Mouse (Mus musculus) heart, embryonic 12.5 days (tissue): ENCODE data around the gene Dynlt1b. TPM values are rescaled to one million over a fixed set of nuclear protein-coding genes. Genes with fewer than 3 reads are reported as not detected.
"Not testable (repeated sequence)": the region's sequence is repeated elsewhere in the genome, so short reads cannot be mapped to it uniquely, and the experiment has no call there.

ENCODE experiments used
- ATAC-seq: fragments of 200-750 bp; cut with Nextera tagmentation; 2 replicates; pipeline ENCODE4 v1.8.0; 2017; ENCODE audit warnings: moderate TSS enrichment, moderate library complexity; ENCODE audit not compliant: insufficient number of reproducible peaks, low FRiP score
- H3K27ac ChIP-seq: fragments of 300-500 bp; sonication (generic); 2 replicates; pipeline ENCODE4 v1.5.1; 2016; ENCODE audit warnings: mild to moderate bottlenecking, moderate library complexity; ENCODE audit not compliant: poor library complexity, severe bottlenecking
- H3K27me3 ChIP-seq: fragments of 300-500 bp; sonication (generic); replicated peaks from 2 replicates; pipeline ENCODE4 v1.6.1; 2016; ENCODE audit warnings: mild to moderate bottlenecking, moderate library complexity
- H3K36me3 ChIP-seq: fragments of 300-500 bp; sonication (generic); 2 replicates; pipeline ENCODE4 v1.6.1; 2016; ENCODE audit warnings: mild to moderate bottlenecking, moderate library complexity
- H3K4me1 ChIP-seq: fragments of 300-500 bp; sonication (generic); replicated peaks from 2 replicates; pipeline ENCODE4 v1.6.1; 2016; ENCODE audit warnings: mild to moderate bottlenecking
- H3K4me2 ChIP-seq: fragments of 300-500 bp; sonication (generic); 2 replicates; pipeline ENCODE4 v1.6.1; 2016; ENCODE audit warnings: mild to moderate bottlenecking, moderate library complexity
- H3K4me3 ChIP-seq: fragments of 300-500 bp; sonication (generic); 2 replicates; pipeline ENCODE4 v1.5.1; 2016; ENCODE audit warnings: mild to moderate bottlenecking
- H3K9ac ChIP-seq: fragments of 300-500 bp; sonication (generic); 2 replicates; pipeline ENCODE4 v1.6.1; 2016; ENCODE audit warnings: mild to moderate bottlenecking, moderate library complexity
- H3K9me3 ChIP-seq: fragments of 300-500 bp; sonication (generic); replicated peaks from 2 replicates; pipeline ENCODE4 v1.6.1; 2016; ENCODE audit warnings: mild to moderate bottlenecking, moderate library complexity
- WGBS: fragments of 180-500 bp; shearing (Covaris S2); methylation state at CpG from one replicate; pipeline ENCODE4 v1.1.7; 2016; 5-methylcytosine and 5-hydroxymethylcytosine counted together
- polyA plus RNA-seq: library from polyadenylated mRNA; unstranded; fragments of >200 nt; fragmentation: Nextera tagmentation; extraction: Ambion mirVana; gene quantifications from 2 replicates; pipeline ENCODE4 v1.2.1, GENCODE M21; 2016

Gene Dynlt1b
- polyA plus RNA-seq, 1 experiment from 2014 or later: 418 TPM

DNA sequence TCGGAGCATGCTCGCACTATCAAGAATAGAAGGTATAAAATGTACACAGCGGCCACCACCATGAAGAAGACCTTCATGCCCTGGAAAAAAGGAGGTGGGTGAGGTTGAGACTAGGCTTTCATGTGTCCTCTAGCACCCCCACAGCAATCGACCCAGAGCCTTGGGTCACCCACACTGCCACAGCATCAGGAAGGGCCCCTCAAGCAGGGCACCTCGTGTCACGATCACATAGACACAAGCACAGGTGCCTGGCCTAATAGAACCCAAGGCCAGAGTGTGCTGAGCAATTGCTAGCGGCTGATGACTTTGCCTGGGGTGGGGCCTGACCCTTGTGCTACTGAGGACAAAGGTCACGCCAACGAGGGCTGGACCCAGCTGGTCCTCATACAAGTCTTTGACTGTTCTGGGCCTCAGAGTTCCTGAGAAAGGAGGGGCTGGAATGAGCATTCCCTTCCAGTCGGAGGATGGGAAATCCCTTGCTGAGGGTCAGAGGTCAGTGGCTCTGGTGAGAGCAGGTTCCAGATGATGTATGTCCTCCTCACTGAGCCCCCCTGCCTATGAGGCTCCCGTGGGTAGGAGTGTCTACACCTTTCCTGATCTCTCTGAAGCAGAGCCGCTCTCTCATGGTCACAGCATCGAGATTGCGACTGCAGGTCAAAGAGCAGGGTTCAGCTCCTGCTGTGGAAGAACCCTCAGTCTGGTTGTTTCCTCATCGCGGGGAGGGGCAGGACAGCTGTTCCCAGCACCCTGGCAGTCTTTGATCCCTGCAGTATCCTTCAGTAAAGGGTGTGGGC lies 16.1 kb downstream of the Dynlt1b start:
- not testable (repeated sequence) for H3K27ac ChIP-seq, H3K4me2 ChIP-seq, H3K27me3 ChIP-seq, H3K9ac ChIP-seq, H3K4me1 ChIP-seq, H3K4me3 ChIP-seq, H3K9me3 ChIP-seq, ATAC-seq
- H3K36me3 ChIP-seq: peaks cover 35% of the 10 kb centered on the region
- 67% methylated on average over 13 of the region's 16 CpGs for WGBS

GRCm38 (mm10) chr17:6448293-6448692 lies 18.4 kb downstream of the Dynlt1b start:
- H3K9ac ChIP-seq, H3K27me3 ChIP-seq, ATAC-seq, H3K27ac ChIP-seq, H3K9me3 ChIP-seq, H3K4me2 ChIP-seq, H3K4me1 ChIP-seq, H3K4me3 ChIP-seq: not testable (repeated sequence)
- WGBS: 75% methylated on average over 8 of the region's 8 CpGs
- H3K36me3 ChIP-seq: peaks cover 24% of the 10 kb centered on the region

GRCm38 (mm10) chr17:6449166-6449565 lies 19.3 kb downstream of the Dynlt1b start:
- WGBS: 82% methylated on average over 12 of the region's 12 CpGs
- not testable (repeated sequence) for H3K4me1 ChIP-seq, H3K9ac ChIP-seq, H3K9me3 ChIP-seq, ATAC-seq, H3K4me3 ChIP-seq, H3K27ac ChIP-seq, H3K27me3 ChIP-seq, H3K4me2 ChIP-seq
- peaks cover 18% of the 10 kb centered on the region for H3K36me3 ChIP-seq

DNA sequence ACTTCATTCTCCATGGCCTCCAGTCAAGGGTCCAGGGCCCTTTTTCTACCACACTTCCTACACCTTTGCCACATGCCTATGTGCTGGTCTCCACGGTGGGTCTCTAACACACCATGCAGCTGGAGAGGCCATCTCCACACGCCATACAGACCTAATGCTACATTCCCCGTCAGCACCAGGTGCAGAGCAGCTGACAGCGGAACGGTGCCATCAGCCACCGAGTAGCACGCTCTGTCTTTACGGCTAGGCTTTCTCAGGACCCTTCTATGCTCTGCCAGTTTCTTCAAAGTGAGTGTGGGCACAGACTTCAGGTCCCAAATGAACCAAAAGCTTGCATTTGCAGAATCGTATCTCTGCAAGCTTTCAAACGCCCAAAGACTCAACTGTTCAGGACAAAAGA lies 21.3 kb downstream of the Dynlt1b start:
- peaks cover 24% of the 10 kb centered on the region for H3K36me3 ChIP-seq
- not testable (repeated sequence) for H3K9ac ChIP-seq, H3K4me1 ChIP-seq, H3K27me3 ChIP-seq, H3K9me3 ChIP-seq, H3K4me3 ChIP-seq, H3K4me2 ChIP-seq, ATAC-seq, H3K27ac ChIP-seq
- 85% methylated on average over 2 of the region's 10 CpGs for WGBS

DNA sequence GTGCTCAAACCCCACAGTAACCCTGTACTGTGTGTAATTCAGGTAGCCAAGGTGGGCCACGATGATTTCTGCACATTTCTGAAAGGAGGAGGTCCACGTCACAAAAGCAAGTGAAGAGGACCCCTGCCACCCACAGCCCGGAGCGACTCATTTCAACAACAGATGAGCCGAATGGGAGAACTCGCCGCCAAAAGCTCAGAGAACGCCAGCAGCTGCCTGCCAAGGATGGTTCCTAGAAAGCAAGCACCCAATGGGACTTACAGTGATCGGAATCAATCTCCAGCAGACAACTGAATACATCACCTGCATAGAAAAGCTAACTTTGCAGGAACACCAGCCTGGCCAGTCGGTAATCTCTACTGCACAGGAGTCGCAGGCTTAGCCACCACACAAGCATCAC lies 22.8 kb downstream of the Dynlt1b start:
- H3K4me3 ChIP-seq, H3K27me3 ChIP-seq, H3K4me1 ChIP-seq, ATAC-seq, H3K9me3 ChIP-seq, H3K4me2 ChIP-seq, H3K27ac ChIP-seq, H3K9ac ChIP-seq: not testable (repeated sequence)
- peaks cover 29% of the 10 kb centered on the region for H3K36me3 ChIP-seq
- 90% methylated on average over 9 of the region's 11 CpGs for WGBS

DNA sequence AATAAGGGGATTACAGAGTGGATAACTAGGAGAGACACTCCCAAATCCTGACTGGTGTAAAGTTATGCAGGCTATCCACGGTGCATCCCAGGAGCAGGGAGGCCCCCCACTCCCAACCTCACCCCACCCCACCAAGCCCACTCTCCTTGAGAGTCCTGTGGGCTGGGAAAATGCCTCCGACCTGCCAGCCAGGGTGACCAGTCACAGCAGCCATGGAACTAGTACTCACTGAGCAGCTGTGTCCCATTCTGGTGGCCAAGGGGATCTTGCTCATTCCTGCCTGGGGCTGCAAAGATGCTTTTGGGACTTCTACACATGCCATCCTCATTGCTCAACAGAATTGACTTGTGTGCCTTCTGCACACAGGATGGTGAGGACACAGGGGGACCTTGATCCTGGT lies 24.8 kb downstream of the Dynlt1b start:
- ATAC-seq: not testable (repeated sequence)
- WGBS: 88% methylated on average over 2 of the region's 2 CpGs
- peaks cover 35% of the 10 kb centered on the region for H3K36me3 ChIP-seq

GRCm38 (mm10) chr17:6455883-6456282 lies 26.0 kb downstream of the Dynlt1b start:
- H3K4me1 ChIP-seq, ATAC-seq, H3K27ac ChIP-seq, H3K9me3 ChIP-seq, H3K9ac ChIP-seq, H3K27me3 ChIP-seq, H3K4me2 ChIP-seq, H3K4me3 ChIP-seq: not testable (repeated sequence)
- WGBS: 92% methylated on average over 12 of the region's 12 CpGs
- peaks cover 38% of the 10 kb centered on the region for H3K36me3 ChIP-seq

More for the DNA sequence above, 24.8 kb downstream of the Dynlt1b start:
- H3K4me1 ChIP-seq, H3K9ac ChIP-seq, H3K9me3 ChIP-seq, H3K27ac ChIP-seq, H3K4me3 ChIP-seq, H3K4me2 ChIP-seq, H3K27me3 ChIP-seq: not testable (repeated sequence)

DNA sequence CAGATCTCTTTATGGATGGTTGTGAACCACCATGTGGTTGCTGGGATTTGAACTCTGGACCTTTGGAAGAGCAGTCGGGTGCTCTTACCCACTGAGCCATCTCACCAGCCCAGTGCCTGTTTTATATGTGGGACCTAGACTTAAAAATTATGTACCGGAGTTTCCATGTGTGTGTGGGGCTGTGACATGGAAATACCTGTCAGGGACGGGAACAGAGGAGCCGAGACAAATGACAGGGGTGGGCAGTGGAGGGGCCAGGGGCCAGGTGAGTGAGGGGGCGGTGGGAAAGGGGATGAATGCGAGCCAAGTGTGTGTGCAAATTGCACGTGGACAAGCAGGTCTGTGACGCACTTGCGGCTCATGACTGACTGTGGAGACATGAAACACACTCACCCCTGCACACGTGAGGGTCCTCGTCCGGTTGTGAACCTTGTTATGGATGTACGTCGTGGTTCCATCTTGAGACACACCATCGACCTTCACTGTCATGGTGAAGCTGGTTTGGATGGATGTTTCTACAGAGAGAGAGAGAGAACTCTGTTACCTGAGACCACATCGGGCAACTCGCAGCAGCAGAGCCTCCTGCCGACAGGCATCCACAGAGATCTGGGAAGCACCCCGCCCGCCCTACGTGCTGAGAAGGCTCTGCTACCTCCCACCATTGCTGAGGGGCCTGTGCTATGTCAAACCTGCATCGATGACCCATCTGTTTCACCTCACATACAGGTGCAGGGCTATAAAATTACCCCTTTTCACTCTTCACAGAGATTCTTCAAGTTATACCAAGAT lies 26.9 kb downstream of the Dynlt1b start:
- not testable (repeated sequence) for H3K9ac ChIP-seq, H3K9me3 ChIP-seq, H3K27ac ChIP-seq, H3K4me1 ChIP-seq, H3K4me3 ChIP-seq, H3K4me2 ChIP-seq, H3K27me3 ChIP-seq, ATAC-seq
- 89% methylated on average over 17 of the region's 22 CpGs for WGBS
- H3K36me3 ChIP-seq: peaks cover 40% of the 10 kb centered on the region

GRCm38 (mm10) chr17:6461083-6461595 lies 31.2 kb downstream of the Dynlt1b start:
- not testable (repeated sequence) for ATAC-seq, H3K9ac ChIP-seq, H3K4me3 ChIP-seq, H3K4me2 ChIP-seq, H3K4me1 ChIP-seq, H3K27ac ChIP-seq, H3K27me3 ChIP-seq, H3K9me3 ChIP-seq
- WGBS: 90% methylated on average over 5 of the region's 5 CpGs
- H3K36me3 ChIP-seq: peaks cover 34% of the 10 kb centered on the region

DNA sequence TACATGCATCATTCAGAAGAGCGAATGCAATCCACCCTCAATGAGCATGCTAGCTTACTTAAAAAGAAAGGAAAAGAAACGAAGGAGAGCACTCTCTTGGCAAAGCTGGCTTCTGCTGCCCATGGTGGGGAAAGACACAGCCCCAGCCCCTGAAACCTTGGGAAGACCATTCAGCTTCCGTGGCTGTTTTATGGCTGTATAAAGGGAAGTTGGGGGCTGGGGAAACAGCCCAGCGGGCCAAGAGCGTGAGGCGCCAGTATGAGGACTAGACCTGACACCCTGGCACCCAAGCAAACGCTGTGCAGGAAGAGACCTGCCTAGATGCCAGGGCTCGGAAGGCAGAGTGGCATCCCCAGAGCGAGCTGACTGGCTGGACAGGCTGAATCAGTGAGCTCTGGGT lies 35.8 kb downstream of the Dynlt1b start:
- ATAC-seq, H3K4me3 ChIP-seq, H3K9me3 ChIP-seq, H3K27me3 ChIP-seq, H3K4me2 ChIP-seq, H3K27ac ChIP-seq, H3K9ac ChIP-seq: not testable (repeated sequence)
- Histone ChIP-seq H3K36me3 (peaks cover 10% of the 10 kb centered on the region), H3K4me1 (peaks cover 14% of the 10 kb centered on the region)
- WGBS: 88% methylated on average over 9 of the region's 9 CpGs

- H3K9ac ChIP-seq, H3K4me3 ChIP-seq, H3K27me3 ChIP-seq, H3K9me3 ChIP-seq, H3K36me3 ChIP-seq: not testable (repeated sequence)
- peaks cover 20% of the 10 kb centered on the region for H3K4me1 ChIP-seq
- peak overlapping the region; percentile 54 for H3K27ac ChIP-seq
- peak overlapping the region; percentile 46 for H3K4me2 ChIP-seq
- peak; percentile 76 for ATAC-seq
- WGBS: 44% methylated on average over 18 of the region's 18 CpGs
Observed at GRCm38 (mm10) chr17:6467638-6468461, 37.9 kb downstream of the Dynlt1b start.
